Mouse (Mus musculus) adrenal gland, postnatal 25 days (tissue): ENCODE measurements around the gene Nxpe5. TPM values are rescaled to one million over a fixed set of nuclear protein-coding genes. Genes with fewer than 3 reads are reported as not detected.
"Not testable (repeated sequence)": the region's sequence is repeated elsewhere in the genome, so short reads cannot be mapped to it uniquely, and the experiment has no call there.

Experiments
- DNase-seq: peaks from one replicate; pipeline ENCODE4 v3.0.0; 2021; ENCODE audit warnings: mixed read lengths
- long read RNA-seq: library from polyadenylated mRNA; stranded (forward); transcript quantifications from one replicate; pipeline ENCODE4 v2.0.0, GENCODE M21; 2021
- total RNA-seq: library from RNA; stranded (reverse); gene quantifications from 2 replicates; pipeline ENCODE4 v1.2.3, GENCODE M21; 2021

Nxpe5 gene
- 0.30 TPM in 1 of 2 replicates, not detected in the other for total RNA-seq
- long read RNA-seq: 0 reads

DNA sequence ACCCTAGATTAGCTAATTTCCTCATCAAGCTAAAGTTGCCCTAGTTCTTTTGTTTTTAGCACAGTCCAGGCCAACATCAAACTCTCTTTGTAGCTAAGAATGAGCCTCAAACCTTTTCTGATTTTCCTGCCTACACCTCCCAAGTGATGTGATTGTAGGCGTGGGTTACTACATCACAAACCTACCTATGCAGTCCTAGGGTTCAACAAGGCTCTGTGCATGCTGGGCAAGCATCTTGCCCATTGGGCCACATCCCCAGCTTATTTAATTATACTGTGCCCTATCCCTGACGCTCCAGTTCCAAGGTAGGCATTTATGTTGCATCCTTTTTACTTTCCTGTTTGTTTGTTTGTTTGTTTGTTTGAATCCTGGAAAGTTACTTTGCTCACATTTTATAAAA is at the start of gene Nxpe5:
Nxpe5 (plus strand) TSS at position 199 of the 400 bp plus-strand sequence.
- DNase-seq: no peak

DNA sequence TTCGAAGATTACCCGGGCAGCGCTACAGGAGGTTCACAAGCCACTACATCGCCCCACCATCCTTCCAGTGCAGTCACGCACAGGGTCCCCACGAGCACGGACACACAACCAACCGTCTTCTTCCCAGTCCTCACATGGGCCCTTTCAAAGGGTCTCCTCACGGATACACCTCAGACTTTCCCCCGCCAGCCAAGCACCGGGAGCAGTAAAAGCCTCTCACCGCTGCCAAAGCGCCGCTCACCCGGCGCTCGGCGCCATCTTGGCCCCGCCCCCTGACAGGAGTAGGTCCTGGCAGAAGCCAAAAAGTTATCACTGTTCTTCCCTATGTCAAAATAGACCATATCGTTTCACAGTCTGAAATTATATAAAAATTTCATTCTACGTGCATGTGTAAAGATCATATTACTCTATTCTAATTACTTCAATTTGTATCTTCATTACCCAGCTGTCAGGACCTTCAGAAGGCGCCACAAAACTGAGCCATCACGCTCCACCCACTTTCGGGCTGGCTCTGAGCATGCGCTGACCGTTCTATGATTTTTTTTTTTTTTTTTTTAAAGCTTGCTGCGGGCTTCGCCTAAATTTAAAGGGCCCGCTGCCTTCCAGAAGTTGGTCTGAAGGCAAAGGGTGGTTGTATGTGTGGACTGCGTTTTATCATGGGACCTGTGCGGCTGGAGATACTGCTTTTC is 38.6 kb upstream of the Nxpe5 start, which contains the start of the genes Taf6 and Cnpy4:
Taf6 (minus strand) TSS at position 502 of the 689 bp plus-strand sequence.
Cnpy4 (plus strand) TSS at position 536 of the 689 bp plus-strand sequence.
- DNase-seq: peak; percentile 81

DNA sequence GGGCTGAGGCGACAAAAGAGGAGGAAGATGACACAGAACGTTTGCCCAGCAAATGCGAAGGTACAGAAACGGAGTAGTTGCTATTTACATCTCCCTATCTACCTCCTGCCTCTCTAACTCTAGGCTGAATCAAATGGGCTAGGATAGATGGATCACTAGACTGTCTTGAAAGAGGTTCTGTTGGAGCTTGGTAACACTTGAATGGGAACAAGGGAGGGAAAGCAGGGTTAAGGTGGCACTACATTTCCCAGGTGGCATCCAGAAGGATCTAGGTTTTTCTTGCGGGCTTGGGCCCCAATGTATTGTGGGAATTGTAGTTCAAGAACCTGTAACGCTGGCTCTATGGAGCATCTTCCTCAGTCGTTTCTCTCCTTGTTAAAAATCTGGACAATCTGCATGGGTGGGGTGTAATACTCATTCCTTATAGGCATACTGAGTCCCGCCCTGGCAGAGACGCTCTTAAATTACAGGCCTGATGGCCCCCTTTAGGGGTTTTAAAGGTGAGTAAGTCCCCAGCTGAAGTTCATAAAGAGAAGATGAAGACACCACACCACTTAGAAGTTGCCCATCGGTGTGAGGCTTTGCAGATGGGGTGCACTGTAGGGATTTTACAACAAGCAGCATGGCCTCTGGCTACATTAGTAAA is 37.9 kb upstream of the Nxpe5 start:
- peak; percentile 31 for DNase-seq

DNA sequence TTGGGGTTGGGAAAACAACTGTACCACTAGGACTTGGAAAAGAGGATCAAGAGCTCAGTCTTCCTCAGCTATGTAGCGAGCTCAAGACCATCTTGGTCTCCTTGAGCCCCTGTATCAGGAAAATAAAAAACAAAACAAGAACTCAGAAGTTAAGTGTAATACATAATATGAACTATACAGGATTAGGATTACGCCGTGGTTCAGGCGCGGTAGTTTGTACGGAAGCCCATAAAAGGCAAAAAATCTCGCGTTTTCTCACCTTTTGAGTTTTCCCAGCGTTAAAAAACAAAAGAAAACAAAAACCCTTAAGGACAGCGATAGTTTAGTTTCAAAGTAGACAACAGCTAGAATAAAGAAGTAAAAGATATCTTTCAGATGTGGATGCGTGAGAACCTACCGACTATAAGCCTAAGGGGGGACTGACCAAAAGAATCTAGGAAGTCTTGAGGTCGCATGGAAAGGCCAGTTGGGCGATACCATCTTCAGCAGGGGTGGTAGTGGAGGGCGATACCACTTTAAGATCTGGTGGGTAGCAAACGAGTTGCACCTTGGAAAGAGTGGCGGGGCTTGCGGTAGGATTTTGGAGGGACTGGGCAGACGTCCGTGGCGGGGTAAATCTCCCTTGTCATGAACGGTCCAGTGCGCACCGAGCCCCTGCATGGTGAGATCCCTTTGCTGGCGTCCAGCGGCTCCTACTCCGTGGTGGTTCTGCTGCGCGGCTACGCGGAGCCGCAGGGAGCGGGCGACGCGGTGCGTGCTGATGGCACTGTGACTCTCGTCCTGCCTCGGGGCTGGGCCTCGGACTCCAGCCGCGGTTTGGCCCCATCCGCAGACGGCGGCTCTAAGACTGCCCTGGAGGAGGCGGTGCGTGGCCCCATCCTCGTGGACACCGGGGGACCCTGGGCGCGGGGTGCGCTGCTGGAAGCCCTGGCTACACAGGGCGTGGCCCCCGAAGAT is 31.6 kb upstream of the Nxpe5 start, which contains the start of gene Mblac1:
Mblac1 (plus strand) TSS at position 544 of the 957 bp plus-strand sequence.
- peak; percentile 74 for DNase-seq

DNA sequence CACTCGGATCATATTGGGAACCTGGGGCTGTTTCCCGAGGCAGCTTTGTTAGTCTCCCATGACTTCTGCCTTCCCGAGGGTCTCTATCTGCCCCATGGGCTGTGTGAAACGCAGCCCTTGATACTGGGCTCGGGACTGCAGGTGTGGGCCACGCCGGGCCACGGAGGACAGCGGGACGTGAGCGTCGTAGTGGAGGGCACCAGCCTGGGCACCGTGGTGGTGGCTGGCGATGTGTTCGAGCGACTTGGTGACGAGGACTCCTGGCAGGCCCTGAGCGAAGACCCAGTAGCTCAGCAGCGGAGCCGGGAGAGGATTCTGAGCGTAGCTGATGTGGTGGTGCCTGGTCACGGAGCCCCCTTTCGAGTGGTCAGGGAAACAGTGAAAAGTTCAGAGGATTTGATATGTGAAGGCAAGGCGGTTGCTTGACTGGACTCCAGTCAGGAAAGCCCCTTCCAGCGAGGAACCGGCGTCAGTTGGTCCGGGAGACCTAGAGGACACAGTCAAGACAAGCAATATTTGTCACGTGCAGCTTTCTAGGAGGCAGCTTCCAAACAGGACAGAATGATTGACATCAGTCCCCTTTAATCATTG is 30.8 kb upstream of the Nxpe5 start:
- peak; percentile 38 for DNase-seq

DNA sequence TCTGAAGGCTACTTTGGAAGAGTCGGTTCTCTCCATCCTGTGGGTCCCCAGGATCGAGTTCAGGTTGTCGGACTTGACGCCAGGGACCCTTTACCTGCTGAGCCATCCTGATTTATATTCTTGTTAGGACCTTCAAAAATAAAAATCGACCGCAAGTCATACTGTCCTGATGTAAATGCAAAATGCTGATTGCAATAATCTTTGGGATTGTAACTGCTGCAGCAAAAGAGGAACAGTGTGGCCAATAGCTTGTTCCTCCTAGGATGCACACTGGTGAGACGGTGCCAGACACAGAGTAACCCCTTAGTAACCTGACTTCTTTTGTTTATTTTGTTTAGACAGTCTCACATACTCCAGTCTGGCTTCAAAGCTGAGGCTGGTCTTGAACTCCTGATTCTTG is 30.2 kb upstream of the Nxpe5 start:
- DNase-seq: no peak

DNA sequence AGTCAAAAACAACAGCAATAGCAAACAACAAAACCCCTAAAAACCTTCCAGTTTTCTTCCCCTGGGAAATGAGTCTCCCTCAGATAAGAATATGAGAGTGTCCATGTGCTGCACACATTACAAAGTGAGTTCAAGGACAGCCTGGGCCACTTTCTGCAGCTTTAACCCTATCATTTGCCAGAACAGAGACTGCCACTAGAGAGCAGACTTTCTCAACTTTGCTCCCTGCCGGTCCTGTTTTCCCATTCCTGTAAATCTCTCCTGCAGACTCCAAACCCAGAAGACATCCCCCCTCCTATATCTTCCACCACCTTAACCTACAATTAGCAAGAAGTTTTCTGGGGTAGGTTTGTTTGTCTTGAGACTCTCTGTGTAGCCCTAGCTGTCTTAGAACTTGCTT is 26.1 kb upstream of the Nxpe5 start:
- DNase-seq: no peak

DNA sequence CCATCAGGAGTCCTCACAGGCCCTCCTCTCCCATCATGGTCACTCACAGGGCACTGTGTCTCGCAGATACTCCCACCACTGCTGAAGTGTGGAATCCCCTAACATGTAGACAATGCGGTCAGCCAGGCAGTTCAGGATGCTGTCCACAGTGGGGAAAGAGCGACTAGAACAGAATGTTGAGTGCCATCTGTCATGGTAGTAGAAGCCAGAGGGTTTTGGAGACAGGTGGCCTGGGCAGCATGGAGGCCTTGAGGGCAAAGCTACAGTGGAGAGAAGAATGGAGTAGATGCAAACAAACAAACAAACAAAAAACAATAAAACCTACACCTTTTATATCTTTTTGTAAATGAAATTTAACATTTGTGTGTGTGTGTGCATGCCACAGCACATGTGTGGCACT is 23.6 kb upstream of the Nxpe5 start:
- DNase-seq: no peak

DNA sequence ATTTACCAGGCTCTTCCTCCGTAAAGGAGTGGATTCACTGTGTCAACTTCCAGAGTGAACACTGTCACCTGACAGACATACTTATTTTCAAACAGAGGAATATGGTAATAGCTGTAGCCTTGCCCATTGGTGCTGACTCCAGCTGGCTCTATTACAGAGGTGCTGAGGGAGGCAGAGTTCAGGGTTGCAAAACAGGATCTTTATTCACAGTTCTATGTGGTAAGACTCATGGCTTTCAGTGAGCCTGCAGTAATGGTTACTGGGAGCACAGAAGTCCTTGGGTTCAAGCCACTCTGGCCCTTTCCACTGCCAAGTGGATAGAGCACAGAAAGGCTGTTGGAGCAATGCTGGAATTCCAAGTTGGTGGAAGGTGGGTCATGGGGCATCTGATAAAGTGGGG is 18.4 kb upstream of the Nxpe5 start:
- peak; percentile 10 for DNase-seq

DNA sequence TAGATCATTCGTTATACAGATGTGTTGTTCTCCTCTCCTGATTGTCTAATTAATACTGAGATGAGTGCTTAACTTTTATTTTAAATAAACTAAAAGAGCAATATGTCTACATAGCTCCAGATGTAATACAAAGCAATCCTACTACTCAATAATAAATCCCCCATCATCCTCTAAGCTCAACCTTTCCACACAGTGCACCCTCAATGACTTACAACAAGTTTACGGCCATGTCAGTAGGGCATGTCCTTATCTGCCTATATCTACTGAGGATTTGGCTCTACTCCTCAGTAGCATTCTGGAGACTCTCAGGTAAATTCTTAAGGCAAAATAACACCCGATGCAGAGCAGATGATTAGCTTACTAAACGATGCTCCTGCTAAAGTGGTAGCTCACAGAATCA is 17.8 kb upstream of the Nxpe5 start:
- DNase-seq: no peak

DNA sequence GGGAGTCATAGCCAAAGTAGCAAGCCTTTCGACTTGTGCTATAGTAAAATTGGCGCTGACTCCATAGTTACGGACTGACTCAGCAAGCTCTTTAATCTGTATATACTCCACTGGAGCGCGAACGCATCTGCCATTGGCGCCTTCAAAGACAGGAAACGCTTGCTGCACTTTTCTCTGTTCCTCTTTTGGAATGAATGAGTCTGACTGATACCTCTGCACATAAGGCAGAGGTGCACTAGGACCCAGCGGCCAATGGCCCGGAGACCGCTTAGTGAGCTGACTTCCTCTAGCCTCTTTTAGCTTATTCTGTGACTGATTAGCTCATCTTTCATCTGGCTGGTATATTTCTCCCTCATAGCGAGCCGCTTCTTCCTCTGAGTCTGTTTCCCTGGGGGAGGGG is 9.1 kb upstream of the Nxpe5 start:
- not testable (repeated sequence) for DNase-seq

DNA sequence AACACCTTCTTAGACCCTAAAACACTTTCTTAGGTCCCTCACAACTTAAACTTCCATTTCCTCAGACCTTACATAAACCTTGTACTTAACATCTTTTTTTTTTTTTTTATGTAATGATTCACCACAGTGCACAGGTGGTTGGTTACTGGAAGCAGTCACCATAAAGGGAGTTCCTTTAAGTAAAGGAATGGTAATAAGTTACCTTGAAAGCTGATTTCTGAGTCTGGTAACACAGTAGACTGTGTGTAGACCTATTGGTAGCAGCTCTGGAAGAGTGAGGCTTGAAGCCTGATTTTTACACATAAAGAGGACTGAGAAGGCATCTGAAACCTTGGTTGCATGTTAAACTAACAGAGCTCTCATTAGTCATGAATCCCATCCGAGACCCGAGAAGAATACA is 5.8 kb upstream of the Nxpe5 start:
- DNase-seq: no peak

DNA sequence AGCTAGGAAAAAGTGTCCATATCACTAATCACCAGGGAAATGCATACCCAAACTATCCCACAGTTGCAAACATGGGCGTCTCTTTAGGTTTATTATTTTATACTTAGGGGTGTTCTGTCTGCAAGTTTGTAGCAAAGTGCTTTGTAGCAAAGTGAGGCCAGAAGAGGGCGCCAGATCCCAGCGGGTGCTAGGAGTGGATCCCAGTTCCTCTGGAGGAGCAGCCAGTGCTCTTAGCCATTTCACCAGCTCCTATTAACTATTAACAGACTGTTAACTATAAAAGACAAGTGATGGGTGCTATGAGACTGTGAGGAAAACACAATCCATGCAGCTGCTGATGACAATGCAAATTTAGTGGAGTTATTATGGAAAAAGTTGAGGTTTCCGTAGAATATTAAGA is 3.6 kb upstream of the Nxpe5 start:
- peak; percentile 94 for DNase-seq

DNA sequence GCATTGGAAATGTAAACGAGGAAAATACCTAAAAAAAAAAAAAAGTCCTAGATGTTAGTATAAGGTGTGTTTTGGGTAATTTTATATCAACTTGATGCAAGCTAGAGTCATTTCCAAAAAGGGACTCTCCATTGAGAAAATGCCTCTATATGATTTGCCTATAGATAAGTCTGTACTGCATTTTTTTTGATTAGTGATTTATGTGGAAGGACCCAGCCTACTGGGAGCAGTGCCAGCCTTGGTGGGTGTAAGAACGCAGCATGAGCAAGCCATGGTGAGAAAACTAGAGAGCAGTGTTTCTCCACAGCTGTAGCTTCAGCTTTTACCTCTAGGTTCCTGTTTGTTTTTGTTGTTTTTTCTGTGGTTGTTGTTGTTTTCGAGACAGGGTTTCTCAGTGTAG is 2.4 kb upstream of the Nxpe5 start:
- DNase-seq: no peak

DNA sequence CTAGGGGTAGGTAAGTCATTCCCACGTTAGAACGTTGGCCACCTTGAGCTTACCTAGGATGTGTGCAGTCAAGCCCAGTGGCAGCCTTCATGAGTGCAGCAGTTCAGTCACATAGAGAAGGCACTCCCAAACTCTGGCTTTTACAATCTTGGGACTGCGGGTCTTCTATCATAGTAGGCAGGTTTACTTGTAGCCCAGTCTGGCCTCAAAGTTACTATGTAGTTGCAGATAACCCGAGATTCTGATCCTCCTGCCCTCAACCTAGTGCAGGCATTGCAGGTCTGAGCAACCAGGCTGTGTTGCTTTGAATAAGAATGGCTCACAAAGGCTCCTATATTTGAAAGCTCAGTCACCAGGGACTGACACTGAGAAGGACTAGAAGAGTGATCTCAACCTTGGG is 793 bp downstream of the Nxpe5 start:
- DNase-seq: no peak

DNA sequence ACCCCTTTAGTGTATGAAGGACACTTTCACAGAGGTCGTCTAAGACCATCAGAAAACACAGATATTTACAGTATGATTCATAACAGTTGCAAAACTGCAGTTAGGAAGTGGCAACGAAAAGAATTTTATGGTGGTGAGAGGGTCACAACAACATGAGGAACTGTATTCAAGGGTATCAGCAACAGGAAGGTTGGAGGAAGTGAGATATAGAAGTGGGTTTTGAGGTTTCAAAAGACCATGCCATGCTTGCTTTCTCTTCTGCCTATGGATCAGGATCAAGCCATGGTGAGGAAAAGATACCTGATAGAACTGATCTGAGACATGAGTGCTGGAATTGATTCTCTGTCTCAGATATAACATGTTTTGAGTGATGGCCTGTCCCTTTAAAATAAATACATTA is 1.7 kb downstream of the Nxpe5 start:
- no peak for DNase-seq

DNA sequence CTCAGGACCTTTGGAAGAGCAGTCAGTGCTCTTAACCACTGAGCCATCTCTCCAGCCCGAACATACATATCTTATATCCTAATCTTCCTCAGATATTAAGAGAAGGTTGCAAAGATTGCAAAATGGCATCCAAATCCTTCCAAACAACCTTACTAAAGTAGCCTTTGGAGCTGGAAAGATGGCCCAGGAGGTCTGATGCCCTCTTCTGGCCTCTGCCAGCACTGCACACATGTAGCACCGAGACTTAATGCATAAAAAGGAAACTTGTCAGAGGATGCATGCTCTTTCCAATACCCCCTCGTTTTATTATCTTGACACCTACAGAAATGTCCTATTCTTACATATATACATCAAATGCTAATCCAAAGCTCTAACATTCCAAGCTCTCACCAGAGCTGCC is 2.3 kb downstream of the Nxpe5 start:
- DNase-seq: peak; percentile 43

DNA sequence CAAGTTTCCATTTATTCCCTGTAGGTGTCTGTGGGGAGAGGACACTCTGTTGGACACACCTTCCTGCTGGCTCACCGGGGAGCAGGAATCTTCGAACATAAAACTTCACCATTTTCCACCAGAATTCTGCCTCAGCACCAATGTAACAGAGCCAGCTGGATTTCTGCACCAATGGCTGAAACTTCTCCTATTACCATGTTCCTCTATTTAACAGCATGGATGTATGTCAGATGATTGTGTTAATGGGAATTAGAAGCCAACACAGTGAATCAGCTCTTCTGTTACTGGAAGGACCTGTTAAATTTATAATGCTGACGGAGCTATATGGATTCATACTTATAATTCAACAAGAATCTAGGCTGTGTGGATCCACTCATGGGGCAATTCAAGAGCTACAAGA is 3.8 kb downstream of the Nxpe5 start:
- DNase-seq: no peak

DNA sequence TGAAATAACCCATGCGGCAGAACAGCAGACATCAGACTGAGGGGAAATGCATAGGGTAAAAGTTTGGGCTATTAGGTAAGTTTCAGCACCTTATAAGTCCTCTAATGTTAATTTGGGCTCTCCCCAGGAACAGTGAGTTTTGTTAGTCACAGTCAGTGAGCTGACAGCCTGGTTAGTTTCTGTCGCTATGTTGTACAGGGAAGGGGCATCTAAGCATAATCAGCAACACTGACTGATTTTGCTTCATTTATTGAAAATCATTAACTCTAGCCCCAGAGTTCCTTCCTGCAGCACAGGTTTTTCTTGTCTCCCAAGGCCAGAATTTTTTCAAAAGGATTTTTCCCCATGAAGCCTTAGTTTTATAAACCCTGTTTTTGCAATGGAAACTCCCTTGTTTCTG is 8.1 kb downstream of the Nxpe5 start:
- DNase-seq: no peak

DNA sequence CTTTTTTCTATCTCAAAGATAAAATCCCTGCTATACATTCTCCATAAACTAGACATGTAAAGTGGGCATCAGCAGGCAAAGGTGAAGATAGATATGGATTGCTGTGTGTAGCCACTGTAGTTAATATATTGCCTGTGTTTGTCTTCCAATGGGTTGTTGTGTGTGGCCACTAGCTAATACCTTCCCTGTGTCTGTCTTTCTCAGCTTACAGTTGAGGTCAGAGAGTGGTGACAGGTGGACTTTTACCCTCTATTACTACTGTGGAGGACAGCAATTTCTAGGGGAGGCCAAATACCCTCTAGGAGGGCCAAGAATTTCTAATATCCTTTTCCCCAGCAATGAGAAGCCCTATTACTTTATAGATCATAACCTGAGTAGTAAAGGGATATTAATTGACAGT is 8.5 kb downstream of the Nxpe5 start:
- no peak for DNase-seq

DNA sequence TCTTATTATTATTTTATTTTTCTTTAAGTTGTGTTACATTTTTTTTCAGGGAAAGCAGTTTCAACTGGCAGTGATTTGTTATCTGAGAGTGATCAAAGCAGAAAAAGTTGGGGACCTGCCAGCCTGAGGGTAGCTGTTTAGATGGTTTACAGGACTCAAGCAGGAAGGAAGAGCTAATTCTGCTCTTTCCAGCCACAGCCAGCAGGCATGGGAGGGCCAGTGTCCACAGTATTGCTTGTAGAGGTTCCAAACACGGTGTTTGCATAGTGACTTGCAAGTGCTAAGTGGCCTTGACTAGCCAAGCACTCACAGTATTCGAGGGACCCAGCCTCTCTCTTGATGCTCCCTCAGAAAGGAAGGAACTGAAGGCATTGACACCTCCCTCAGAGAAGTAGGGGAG is 15.8 kb downstream of the Nxpe5 start:
- peak; percentile 37 for DNase-seq

DNA sequence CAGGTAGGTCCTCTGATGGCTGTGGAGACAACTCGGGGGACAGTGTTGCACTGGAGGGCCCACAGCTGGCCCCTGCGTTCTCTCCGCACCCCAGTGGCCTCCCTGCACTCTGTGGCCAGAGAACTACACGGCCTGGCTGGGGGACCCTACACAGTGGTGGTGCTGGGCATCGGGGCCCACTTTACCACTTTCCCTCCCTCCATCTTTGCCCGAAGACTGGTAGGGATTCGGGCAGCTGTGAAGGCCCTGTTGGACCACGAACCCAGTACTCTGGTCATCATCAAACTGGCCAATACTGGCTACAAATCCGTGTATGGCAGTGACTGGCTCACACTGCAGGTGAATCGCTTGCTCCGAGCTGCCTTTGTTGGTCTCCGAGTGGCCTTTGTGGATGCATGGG is 25.4 kb downstream of the Nxpe5 start:
- no peak for DNase-seq
